Mouse (Mus musculus) spleen, adult 2 months (tissue): ENCODE results near the gene Amn1. TPM values are rescaled to one million over a fixed set of nuclear protein-coding genes. Genes with fewer than 3 reads are reported as not detected.
A peak's percentile ranks its signal among the peaks of the same experiment; 100 is the strongest.
"Not testable (repeated sequence)": the region's sequence is repeated elsewhere in the genome, so short reads cannot be mapped to it uniquely, and the experiment has no call there.

Source experiments
- DNase-seq, 2 experiments: peaks; one replicate each; pipeline versions ENCODE4 v3.0.0 to v3.0.0-alpha.2; 2012 to 2021; ENCODE audit warnings: low spot score in 2 of 2, low read depth in 1 of 2
- H3K27ac ChIP-seq: fragments of 200-500 bp; 2 replicates; pipeline ENCODE4 v1.5.1; 2012; ENCODE audit warnings: low read length, inconsistent platforms; ENCODE audit not compliant: insufficient read depth
- H3K27me3 ChIP-seq: fragments of 200-500 bp; 2 replicates; pipeline ENCODE4 v1.6.1; 2012; ENCODE audit warnings: mild to moderate bottlenecking, moderate library complexity, low read length, inconsistent platforms; ENCODE audit not compliant: control insufficient read depth, insufficient read depth
- H3K36me3 ChIP-seq: fragments of 200-500 bp; 2 replicates; pipeline ENCODE4 v1.6.1; 2012; ENCODE audit warnings: mild to moderate bottlenecking, low read length, inconsistent platforms; ENCODE audit not compliant: control insufficient read depth, insufficient read depth
- H3K4me1 ChIP-seq: fragments of 200-500 bp; 2 replicates; pipeline ENCODE4 v1.6.1; 2011; ENCODE audit warnings: inconsistent platforms; ENCODE audit not compliant: control insufficient read depth, insufficient read depth, insufficient read length
- H3K4me3 ChIP-seq: fragments of 200-500 bp; 2 replicates; pipeline ENCODE4 v1.5.1; 2011; ENCODE audit warnings: mild to moderate bottlenecking, inconsistent platforms; ENCODE audit not compliant: insufficient read depth, insufficient read length; ENCODE audit errors: extremely low read depth
- CTCF ChIP-seq: fragments of 200-500 bp; IDR thresholded peaks from 2 replicates; pipeline ENCODE4 v1.5.1; 2011; ENCODE audit warnings: mild to moderate bottlenecking, inconsistent platforms; ENCODE audit not compliant: insufficient read depth, insufficient read length, insufficient replicate concordance; ENCODE audit errors: extremely low read depth
- POLR2A ChIP-seq: fragments of 200-500 bp; IDR thresholded peaks from 2 replicates; pipeline ENCODE4 v1.6.1; 2011; ENCODE audit warnings: low read depth, low read length, inconsistent platforms
- WGBS: fragments of 180-500 bp; shearing (Covaris S2); methylation state at CpG from one replicate; pipeline ENCODE4 v1.1.7; 2018; 5-methylcytosine and 5-hydroxymethylcytosine counted together
- polyA plus RNA-seq: library from polyadenylated mRNA; depleted of rRNA; stranded (reverse); fragments of >200 nt; gene quantifications from 2 replicates; pipeline ENCODE4 v1.2.3, GENCODE M21; 2012

The Amn1 gene
- polyA plus RNA-seq, 1 experiment: 5.3 TPM

DNA sequence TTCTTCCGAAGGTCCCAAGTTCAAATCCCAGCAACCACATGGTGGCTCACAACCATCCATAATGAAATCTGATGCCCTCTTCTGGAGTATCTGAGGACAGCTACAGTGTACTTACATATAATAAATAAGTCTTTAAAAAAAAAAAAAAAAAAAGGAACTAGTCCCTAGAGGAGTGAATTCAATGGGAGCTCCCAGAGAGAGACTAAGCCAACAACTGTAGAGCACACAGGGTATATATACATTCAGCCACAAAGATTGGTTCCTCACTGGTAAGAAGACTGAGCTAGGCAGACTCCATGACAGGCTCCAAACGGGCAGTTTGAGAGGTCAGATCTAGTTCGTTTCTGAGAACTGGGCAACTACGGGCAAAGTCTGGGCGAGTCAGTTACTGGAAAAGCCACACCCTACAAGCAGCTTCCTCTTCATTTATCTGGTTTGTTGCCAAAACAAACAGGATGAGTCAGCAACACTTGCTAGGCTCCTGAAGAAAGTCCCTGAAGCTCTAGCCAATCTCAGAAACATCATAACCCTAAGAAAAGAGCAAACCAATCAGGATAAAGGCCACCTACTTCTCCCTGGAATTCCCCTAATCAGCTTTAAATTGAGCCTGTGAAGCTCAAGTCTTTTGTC, 4.9 kb upstream of the Amn1 start:
- H3K4me3 ChIP-seq: no peak overlapping the region
- H3K27me3 ChIP-seq: no peaks in the 10 kb centered on the region
- no peaks in the 10 kb centered on the region for H3K36me3 ChIP-seq
- peak overlapping the region; percentile 55; the same call in 1 of the 2 replicates for H3K27ac ChIP-seq
- DNase-seq: peak in 1 of 2 experiments; percentile 64
- WGBS: 31% methylated on average over 5 of the region's 5 CpGs
- TF ChIP-seq POLR2A (no peak), CTCF (no peak)
- H3K4me1 ChIP-seq: 0 out of 2 replicates have a peak, but pooled peaks cover 4% of the 10 kb centered on the region

DNA sequence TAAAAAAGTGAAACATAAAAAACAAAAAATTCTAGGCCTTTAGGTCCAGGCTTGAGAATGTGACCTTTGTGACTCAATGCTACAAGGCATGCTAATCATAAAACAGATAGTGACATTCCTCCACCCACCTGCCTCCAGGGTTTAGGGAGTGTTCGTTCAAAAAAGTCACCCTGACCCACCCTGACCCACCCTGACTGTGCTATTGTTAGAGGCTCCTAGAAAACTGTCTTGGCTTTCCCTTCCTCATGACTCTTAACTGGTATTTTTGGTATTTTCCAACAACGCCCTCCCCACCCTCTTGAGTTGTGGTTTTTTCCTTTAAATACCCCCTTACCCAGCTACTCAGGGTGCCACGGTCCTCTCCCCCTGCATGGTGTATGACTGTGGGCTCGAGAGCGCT, 3.4 kb upstream of the Amn1 start:
- not testable (repeated sequence) for H3K4me1 ChIP-seq, H3K4me3 ChIP-seq, H3K36me3 ChIP-seq, H3K27me3 ChIP-seq, DNase-seq, H3K27ac ChIP-seq
- 90% methylated on average over 5 of the region's 5 CpGs for WGBS

DNA sequence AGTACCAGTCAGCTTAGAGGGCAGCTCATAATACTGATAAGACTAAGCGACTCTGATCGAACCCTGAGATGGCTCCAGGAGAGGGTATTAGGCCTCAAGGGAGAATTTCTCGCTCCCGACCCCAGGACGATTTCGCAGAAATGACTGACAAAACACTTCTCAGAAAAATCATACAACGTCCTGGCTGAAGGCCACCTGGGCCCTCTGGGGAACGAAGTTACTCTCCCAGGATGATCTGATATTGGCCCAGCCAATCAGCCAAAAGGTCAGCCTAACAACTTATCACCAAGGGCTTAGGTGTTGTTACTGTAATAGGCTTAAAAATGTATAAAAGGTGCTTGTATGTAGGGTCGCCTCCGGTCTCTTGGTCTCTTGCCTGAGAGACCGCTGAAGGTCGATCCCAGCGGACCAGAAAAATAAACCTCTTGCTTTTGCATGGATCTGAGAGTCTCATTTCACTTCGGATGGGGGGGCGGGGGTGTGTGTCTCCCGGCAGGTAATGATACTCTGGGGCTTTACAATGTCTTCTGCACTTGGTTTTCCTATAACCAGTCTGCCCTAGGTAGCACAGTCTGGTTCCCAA, 919 bp upstream of the Amn1 start:
- no peak for TF ChIP-seq POLR2A
- Histone ChIP-seq H3K36me3 (no peaks in the 10 kb centered on the region; the same call in 1 of the 2 replicates), H3K4me1 (peaks cover 8% of the 10 kb centered on the region), H3K4me3 (no peak overlapping the region), H3K27ac (no peak overlapping the region), H3K27me3 (no peaks in the 10 kb centered on the region)
- no peak for DNase-seq
- WGBS: 86% methylated on average over 16 of the region's 16 CpGs

DNA sequence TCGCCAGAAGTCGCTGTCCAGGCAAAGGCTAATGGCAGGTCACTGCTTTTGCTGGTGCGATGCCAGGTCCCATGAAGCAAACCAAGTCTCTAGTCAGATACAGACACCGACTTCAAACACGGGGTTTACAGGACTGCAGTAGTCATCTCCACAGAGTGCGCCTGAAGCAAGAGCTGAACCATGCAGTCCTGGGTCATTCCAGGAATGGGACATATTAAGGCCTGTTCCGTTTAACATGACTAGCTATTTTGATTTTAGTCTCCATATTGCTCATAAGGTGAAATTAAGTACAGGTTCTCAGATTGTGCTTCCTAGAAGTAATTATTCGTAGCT, 379 bp upstream of the Amn1 start:
- TF ChIP-seq POLR2A: no peak
- no peak for TF ChIP-seq CTCF
- WGBS: 32% methylated on average over 8 of the region's 8 CpGs

DNA sequence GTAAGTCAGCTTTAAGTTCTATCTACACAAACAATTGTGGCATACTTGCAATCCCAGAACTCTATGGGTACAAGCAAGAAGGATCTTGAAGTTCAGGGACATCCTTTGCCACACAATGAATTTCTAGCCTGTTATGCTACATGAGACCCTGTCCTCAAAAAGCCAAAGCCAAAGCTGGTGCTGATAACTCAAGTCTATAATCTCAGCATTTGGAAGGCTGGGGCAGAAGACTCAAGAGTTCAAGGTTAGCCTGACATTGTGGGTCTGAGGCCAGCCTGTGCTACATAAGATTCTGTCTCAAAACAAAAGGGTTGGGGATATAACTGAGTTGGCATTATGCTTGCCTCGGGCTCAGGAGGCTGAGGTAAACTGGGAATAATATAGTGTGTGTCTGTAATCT, 1.1 kb downstream of the Amn1 start:
- TF ChIP-seq POLR2A (no peak), CTCF (no peak)
- H3K4me3 ChIP-seq: no peak overlapping the region

More for the DNA sequence above, 379 bp upstream of the Amn1 start:
- Histone ChIP-seq H3K27me3 (no peaks in the 10 kb centered on the region), H3K36me3 (no peaks in the 10 kb centered on the region; the same call in 1 of the 2 replicates), H3K4me1 (peaks cover 8% of the 10 kb centered on the region), H3K4me3 (peak overlapping the region; percentile 59), H3K27ac (peak overlapping the region; percentile 49)
- DNase-seq: no peak

DNA sequence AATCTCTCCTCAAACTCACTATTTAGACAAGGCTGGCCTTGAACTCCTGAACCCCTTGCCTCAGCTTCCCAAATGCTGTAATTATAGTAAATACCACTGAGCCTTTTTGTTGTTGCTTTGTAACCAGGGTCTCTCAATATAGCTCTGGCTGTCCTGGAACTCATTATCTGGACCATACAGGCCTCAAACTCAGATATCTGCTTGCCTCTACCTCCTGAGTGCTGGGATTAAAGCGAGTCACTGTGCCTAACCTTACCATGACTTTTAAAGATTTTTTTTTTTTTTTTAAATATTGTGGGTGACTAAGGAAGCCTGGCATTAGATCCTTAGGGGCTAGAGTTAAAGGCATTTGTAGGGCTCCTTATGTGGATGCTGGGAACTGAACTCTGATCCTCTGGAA, 4.5 kb downstream of the Amn1 start:
- no peaks in the 10 kb centered on the region for H3K27me3 ChIP-seq
- no peak for DNase-seq
- H3K4me1 ChIP-seq: peaks cover 4% of the 10 kb centered on the region
- TF ChIP-seq POLR2A (no peak), CTCF (no peak)
- no peak overlapping the region for H3K4me3 ChIP-seq
- 88% methylated on average over 1 of the region's 1 CpGs for WGBS
- H3K36me3 ChIP-seq: peaks cover 13% of the 10 kb centered on the region
- no peak overlapping the region for H3K27ac ChIP-seq

More for the DNA sequence above, 1.1 kb downstream of the Amn1 start:
- no peak overlapping the region for H3K27ac ChIP-seq
- H3K36me3 ChIP-seq: peaks cover under 1% of the 10 kb centered on the region; the same call in 1 of the 2 replicates
- peaks cover 4% of the 10 kb centered on the region for H3K4me1 ChIP-seq
- H3K27me3 ChIP-seq: no peaks in the 10 kb centered on the region
- WGBS: 67% methylated on average over 1 of the region's 1 CpGs
- DNase-seq: no peak

DNA sequence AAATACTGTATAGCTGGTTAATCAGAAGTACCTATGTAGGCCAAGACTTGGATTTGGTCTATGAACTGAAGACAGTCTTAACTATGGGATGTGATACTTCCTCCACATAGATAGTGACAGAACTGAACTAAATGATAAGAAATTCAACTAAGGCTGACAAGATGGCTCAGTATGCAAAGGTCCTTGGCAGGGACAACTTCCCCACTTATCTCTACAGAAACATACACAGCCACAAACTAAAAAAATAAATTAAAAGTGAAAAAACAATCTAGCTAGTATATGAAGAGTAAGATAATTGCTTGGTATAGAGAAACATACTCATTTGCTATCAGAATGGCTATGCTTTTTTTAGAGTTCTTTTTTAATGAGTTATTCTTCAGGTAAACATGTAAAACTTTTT, 9.4 kb downstream of the Amn1 start:
- TF ChIP-seq CTCF (no peak), POLR2A (no peak)
- H3K36me3 ChIP-seq: peaks cover 18% of the 10 kb centered on the region
- DNase-seq: no peak
- H3K4me1 ChIP-seq: no peaks in the 10 kb centered on the region
- no peaks in the 10 kb centered on the region for H3K27me3 ChIP-seq
- H3K4me3 ChIP-seq: no peak overlapping the region
- no peak overlapping the region for H3K27ac ChIP-seq
